Mouse (Mus musculus) ovary, postnatal 10 days (tissue): ENCODE results near the gene Gm20422.

Experiments used
- DNase-seq: peaks from one replicate; pipeline ENCODE4 v3.0.0; 2022; ENCODE audit warnings: low spot score

Gm20422 gene

DNA sequence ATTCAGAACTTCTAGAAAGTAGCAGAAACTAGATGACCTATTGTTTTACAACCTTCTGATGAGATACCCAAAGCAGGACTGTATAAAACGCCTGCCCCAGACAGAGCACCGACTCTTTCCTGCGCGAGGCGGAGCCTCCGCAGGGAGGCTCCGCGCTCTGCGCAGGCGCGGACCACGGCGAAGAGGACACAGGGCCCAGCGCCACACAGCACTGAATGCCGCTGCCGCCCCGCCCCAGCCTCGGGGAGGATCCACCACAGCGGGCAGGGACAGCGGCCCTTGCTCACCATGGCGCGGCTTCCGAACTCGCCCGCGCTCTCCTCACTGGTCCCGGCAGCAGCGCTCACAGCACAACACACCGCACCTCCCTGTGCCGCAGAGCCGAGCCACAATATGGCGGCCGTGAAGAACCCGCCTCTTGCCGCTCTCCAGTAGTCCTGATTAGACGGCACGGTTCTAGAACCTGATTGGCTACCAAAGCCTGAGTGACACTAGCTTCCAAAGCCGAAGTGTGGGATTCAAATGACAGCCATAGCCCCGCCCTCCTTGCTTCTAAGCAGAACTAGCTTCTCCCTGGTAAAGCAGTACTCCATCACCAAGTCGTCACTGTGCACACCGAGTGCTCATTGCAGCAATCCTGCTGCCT is at the start of gene Gm20422:
TSS of gene Gm20422 (minus strand) at position 384 of the 646 bp plus-strand sequence.
- DNase-seq = peak; percentile 75

DNA sequence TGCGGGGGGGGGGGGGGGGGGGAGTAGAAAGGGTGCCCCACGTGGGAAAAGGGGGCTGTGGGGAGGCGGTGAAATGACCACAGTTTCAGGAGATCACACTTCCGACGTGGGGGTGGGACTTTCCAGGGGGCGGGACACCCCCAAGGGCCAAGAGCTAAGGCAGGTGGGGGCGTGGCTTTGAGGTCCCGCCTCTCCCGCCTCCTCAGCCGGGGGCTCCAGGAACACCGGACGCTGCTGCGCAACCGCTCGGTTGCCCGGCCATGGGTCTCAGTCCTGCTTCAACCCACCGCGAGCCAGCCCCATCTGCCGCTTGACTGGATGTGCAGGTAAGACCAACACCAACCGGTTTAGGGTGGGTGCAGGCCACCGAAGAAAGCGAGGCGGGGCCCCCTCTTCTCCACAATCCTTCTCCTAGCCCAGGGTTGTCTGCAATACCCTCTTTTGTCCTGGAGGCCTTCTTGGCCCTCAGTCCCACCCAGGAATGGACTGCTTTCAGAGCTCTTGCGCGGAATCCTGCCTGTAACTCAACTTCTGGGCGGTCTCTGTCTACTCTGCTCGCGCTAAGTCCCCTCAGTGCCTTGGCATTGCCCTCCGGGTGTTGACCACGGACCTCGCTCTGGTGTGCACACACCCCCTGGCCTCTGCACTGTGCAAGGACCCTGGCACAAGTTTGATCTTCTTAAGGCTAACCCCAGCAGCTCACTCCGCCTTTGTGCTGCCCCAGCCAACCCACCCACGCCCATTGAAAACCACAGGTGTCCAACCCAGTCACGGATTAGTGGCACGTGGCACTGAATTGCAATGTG is 47.9 kb upstream of the Gm20422 start, which contains the start of gene Lpar2:
TSS of gene Lpar2 (plus strand) at position 44 of the 806 bp plus-strand sequence.
- no peak for DNase-seq

DNA sequence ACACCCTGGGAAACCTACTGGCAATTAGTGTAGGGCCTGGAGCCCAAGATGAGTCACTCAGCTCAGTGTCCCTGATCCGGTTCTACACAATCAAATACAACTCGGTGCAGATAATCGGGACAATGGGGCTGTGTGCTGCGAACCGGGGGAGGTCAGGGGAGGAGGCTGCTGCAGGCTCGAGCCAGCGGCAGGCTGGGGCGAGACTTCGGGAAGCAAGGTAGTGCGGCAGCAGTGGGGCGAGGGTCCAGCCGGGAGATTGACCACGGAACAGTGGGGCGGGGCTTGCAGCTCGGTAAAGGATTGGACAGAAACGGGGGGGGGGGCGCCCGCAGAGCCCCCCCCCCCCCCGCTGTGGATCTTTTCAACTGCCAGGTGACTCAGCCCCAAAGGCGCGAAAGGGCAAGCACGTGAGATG is 47.3 kb upstream of the Gm20422 start:
- DNase-seq = no peak

DNA sequence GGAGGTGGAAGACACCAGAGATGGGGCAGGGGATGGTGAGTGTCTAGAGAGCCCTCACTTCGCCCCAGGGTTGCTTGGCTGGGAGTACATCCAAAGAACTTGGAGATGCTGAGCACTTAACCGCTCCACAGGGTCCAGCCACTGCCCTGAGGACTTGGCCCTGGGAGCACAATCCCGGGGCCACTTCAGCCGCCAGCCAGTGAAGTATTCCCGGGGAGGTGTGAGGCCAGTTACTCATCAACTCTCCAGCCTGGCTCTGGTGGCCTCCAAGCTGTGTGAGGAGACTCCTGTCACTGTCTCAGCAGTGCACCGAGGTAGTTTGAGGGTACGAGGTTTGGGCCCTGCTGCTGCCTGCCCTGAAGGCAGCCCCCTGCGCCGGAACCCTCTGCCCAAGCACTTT is 45.8 kb upstream of the Gm20422 start:
- no peak for DNase-seq

DNA sequence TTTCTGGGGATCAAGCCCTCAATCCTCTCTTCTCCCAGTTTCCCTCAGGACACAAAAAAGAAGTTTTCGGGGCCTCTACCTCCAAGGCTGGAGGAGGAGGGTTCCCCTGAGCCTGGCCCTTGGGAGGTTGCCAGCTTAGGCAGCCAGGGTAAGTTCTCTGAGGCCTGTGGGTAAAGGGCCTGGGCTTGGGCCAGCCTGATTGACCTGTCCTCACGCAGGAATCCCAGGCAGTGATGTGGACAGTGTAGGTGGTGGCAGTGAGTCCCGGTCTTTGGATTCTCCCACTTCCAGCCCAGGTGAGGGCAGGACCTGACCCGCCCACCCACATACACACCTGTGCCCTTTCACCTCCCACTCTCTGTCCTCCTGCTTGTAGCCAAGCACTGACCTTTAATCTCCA is 40.7 kb upstream of the Gm20422 start:
- no peak for DNase-seq

DNA sequence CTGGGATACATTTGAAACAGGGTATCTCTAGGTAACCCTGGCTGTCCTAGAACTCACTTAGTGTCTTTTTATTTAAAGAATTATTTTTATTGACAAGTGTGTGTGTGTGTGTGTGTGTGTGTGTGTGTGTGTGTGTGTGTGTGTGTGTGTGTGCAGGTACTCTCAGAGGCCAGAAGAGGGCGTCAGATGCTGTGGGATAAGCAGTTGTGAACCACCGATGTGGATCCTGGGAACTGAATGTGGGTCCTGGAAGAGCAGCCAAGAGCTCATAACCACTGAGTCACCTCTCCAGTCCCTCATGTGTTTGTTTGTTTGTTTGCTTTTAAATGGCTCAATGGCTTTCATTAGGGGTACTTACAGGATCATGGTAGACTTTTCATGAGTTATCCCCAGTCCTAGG is 40.2 kb upstream of the Gm20422 start:
- no peak for DNase-seq

DNA sequence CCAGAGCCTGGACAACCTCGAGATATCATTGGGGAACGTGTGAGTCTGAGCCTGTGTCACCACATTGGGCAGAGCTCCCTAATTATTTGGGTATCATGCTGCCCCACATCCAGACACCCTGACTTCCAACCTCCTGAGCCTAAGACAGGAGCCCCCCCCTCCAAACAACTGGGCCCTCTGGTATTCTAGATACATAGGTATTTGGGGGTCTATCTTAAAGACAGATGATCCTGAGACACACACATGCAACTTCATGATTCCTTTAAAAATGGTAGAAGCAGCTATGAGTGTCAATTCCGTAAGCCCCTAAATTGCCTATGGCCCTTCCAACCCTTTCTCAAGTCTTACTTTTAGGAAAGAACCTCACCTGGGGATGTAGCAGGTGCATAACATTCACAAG is 35.1 kb upstream of the Gm20422 start:
- DNase-seq = no peak

DNA sequence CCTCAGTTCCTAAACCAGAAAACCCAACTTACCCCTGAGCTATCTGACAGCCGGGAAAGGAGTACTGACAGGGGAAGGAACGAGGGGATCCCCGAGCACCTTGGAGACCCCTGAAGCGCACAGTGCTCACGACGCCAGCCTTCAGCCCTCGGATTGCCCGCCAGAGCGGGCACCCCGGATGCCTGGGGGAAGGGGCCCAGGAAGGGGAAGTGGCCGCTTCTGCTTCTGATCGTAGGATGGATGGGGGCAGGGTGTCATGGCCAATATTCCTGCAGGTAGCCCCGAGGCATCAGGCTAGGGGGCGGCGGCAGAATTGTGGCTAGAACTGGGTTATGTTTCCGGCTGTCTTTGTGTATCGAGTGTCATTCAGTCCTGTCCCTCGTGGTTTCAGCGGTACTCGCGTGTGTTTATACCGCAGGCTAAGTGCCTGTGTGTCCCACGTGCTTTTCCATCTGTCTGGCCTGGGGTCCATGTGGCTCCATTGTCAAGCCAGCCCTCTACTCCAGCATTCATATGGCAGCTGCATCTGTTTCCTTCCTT is 34.2 kb upstream of the Gm20422 start:
- DNase-seq = no peak

DNA sequence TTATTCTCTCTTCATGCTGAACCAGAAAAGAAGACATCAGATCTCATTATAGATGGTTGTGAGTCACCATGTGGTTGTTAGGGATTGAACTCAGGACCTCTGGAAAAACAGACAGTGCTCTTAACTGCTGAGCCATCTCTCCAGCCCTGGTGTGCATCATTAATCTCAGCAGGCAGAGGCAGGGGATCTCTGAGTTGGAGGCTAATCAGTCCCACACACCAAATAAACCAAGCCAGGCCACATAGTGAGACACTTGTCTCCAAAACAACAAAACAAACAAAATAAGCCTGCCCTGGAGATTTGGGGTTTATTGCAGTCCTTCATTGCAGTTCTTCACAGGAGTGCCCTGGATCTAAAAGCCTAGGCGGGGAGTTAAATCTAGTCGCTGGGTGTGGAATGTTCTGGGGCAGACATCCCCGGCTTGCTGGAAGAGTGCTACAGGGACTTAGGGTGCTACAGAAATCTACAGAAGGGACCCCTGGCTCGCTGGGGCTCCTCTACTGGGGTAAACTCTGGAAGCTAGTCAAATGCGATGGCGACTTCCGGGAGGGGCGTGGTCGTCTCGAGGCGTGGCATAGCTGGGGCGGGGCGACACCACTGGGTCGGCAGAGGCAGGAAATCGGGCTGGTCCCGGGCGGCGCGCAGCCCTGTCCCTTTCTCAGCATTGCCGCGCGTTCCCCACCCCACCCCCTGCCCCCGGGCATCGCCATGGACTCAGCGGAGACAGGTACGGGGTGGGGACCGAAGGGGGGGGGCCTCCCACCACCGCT is 33.6 kb upstream of the Gm20422 start, which contains the start of gene Gmip:
TSS of gene Gmip (plus strand) at position 586 of the 770 bp plus-strand sequence.
- DNase-seq = no peak

DNA sequence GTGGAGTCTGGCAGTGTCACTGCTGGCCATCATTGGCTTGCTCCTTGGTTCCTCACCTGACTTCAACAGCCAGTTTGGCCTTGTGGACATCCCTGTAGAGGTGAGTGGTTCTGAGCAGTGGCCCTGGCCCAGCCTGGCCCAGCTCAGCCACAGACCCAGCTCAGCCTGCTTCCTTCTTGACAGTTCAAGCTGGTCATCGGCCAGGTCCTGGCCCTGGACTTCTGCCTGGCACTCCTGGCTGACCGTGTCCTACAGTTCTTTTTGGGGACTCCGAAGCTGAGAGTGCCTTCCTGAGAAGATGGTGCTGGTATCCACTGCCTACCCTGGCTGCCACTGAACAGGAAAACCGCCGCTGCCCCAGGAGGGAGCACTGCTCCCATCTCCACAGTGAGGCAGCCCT is 32.5 kb upstream of the Gm20422 start:
- DNase-seq = no peak

DNA sequence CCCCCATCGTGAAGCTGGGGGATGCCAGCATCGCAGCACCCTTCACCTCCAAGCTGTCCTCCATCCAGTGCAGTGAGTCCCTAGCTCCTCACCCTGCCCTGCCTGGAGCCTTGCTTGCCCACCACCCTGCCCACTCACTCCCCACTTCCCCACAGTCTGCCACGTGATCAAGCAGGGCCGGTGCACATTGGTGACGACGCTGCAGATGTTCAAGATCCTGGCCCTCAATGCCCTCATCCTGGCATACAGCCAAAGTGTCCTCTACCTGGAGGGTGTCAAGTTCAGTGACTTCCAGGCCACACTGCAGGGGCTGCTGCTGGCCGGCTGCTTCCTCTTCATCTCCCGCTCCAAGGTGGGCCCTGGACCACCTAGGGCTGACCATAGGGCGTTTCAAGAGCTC is 30.8 kb upstream of the Gm20422 start:
- DNase-seq = no peak

DNA sequence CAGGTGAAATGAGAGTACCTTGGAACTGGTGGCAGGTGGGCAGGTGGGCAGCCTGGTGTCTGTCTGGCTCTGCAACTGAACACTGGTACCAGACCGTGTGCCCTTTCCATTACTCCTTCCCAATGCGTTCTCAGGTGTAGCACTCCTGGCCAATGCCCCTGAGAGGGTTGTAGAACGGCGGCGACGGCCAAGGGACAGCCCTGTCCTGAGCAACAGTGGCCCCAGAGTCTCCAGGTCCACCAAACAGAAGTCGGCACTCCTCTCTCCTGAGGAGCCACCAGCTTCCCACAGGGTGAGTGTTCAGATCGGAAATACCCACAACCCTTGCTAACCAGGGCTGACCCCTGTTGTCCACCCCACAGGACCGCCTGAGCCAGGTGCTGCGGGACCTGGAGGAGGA is 30.4 kb upstream of the Gm20422 start:
- DNase-seq = no peak

DNA sequence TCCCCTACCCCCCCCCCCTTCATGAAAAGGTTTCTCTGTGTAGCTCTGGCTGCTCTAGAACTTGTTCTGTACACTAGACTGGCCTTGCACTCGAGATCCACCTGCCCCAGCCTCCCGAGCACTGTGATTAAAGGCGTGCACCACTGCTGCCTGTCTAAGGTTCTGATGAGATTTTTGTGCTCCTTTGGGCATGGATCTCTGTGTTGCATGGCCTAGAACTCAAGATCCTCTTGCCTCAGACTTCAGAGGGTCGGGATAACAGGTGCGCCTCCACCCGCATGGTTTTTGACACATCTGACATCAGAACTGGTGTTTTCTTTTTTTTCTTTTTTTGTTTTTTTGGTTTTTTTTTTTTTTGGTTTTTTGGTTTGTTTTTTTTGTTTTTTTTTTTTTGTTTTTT is 29.9 kb upstream of the Gm20422 start:
- no peak for DNase-seq

DNA sequence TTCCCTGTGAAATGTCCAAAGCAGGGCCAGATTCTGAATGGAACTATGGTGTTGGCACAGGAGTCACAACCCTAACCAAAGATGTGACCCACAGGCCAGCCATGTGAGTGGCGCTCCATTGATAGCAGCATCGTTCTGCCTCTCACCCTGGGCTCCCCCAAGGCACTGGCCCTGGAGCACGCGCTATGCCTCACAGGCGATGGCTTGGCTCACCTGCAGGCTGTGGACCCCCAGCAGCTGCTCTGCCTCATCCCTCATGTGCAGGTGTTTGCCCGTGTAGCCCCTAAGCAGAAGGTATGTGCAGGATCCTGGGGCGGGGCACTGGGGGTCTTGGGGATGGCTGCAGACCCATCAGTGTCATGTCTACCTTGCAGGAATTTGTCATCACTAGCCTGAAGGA is 28.7 kb upstream of the Gm20422 start:
- DNase-seq = no peak

DNA sequence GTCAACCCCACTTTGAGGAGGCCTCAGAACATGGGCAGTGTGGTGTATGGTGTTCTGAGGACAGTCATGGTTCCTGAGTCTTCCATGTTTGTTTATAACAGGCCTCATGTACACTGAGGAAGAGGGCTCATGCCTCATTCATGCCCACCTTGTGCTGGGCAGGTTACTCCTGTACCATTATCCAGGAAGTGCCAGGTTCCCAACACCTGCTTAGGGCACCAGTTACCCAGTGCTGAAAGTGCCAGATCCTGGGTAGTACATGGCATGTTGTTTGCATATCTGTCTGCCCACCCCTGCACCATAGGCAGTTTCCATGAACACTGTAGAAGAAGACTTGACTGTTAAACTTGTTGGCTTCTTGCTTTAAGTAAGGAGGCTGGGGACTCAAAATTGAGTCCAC is 27.5 kb upstream of the Gm20422 start:
- no peak for DNase-seq

DNA sequence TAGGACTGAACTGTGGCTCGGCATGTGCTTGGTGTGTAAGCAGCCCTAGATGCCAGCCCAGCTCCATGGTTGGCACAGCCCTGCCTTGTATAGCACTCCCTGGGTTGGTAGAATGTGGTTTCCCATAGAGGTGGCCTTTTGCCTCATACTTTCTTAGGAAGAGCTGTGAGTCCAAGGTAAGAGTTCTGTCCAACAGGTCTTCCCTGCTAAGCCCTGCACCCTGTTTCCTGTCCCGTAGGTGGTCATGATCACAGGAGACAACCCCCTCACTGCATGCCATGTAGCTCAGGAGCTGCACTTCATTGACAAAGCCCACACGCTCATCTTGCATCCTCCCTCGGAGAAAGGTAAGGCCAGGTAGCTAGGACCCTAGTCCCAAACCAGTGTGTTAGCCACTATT is 27.1 kb upstream of the Gm20422 start:
- no peak for DNase-seq

DNA sequence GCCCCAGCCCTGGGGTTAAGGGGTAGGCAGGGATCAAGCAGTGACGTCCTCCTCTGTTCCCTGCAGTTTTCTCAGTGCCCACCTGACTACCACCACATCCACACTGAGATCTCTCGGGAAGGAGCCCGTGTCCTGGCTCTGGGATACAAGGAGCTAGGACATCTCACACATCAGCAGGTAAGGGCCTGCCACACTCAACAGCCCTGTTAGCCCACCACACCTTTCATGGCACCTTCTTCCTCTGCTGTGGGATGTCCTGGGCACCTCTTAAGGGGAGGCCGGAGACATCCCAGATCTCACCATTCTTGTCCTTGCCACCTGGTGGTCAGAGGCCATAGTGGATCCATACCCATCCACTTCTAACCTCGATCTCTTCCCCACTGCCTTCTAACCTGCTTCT is 25.3 kb upstream of the Gm20422 start:
- DNase-seq = no peak

DNA sequence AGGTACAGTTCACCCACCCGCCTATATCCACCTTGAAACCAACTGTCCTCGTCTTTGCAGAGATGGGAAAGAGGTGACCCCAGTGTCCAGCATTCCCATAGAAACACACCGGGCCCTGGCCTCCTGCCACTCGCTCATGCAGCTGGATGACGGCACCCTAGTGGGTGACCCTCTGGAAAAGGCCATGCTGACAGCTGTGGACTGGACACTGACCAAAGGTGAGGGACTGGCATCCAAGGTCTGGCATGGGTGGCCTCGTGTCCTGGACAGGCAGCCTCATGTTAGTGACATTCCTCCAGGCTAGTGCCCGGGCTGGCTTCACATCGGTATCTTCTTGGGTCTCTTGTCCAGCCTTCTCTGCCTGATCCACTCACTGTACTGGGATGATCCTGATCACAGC is 24.6 kb upstream of the Gm20422 start:
- no peak for DNase-seq

DNA sequence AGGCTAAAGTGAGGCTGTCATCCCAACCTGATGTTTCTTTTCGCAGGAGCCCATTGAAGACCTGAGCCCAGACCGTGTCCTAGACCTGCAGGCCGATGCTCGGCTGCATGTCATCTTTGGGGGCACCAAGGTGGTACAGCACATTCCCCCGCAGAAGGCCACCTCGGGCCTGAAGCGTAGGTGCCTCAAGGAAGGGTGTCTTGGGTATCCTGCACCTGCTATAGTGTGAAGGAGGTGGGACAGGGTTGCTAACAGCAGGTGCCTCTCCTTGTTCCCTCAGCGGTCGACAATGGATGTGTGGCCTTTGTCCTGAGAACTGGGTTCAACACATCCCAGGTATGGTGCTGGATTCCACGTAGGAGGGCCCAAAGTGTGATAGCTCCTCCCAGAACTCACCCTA is 23.0 kb upstream of the Gm20422 start:
- DNase-seq = no peak

DNA sequence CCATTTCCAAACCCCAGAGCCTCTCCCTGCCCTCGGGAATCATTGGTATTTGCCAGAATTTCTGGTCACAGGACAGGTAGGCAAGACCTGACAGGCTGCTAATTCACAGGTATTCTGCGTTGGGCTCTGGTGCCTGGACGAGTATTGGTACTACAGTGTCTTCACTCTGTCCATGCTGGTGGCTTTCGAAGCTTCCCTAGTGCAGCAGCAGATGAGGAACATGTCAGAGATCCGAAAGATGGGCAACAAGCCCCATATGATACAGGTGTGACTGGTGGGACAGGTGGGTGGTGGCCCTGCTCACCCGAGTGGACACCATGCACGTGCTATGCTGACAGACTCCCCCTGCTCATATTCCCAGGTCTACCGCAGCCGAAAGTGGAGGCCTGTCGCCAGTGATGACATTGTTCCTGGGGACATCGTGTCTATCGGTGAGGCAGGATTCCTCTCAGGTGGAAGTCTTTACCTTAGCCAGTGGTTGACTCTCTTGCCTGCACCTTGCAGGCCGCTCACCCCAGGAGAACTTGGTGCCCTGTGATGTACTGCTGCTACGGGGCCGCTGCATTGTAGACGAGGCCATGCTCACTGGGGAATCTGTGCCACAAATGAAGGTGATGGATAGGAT is 22.1 kb upstream of the Gm20422 start:
- DNase-seq = no peak

DNA sequence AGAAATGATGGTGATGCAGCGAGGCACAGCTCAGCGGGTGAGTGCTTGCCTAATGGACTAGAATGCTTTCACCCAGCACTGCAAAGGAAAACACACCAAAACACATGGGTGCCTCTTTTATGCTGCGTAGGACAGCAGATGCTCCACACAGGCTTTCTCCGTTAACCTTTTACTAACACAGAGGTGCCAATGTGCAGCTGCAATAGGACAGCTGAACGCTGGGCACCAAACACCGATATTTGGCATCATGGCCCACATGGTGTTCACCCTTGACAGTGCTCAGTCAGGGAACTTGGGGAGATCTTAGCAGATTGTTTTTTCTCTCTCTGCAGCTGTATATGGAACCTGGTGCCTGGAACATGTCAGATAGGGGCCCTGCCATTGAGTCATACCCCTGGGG is 20.2 kb upstream of the Gm20422 start:
- DNase-seq = no peak

DNA sequence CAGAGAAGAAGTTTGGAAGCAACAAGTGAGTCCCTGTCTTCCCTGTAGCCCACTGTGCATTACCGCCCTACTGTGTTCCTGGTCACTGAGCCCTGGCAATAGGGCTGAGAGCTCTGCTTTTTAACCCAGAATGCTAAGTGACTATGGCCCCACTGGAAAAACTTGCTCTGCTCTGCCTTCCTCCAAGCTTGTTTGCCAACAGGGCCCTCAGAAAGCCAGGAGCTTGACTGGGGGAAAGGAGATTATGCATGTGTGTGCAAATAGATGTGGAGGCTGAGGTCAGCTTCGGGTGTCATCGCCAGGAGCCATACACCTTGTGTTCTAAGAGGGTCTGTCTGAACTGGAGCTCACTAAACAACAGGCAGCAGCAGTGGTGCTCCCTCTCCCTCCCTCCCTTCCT is 19.4 kb upstream of the Gm20422 start:
- no peak for DNase-seq
